Mouse (Mus musculus) neural tube, embryonic 11.5 days (tissue): ENCODE measurements around the gene Ssh1. TPM values are rescaled to one million over a fixed set of nuclear protein-coding genes. Genes with fewer than 3 reads are reported as not detected.

Source experiments
- ATAC-seq: fragments of 200-750 bp; cut with Nextera tagmentation; 2 replicates; pipeline ENCODE4 v1.8.0; 2017; ENCODE audit warnings: moderate number of reproducible peaks, mild to moderate bottlenecking, moderate TSS enrichment, moderate library complexity; ENCODE audit not compliant: insufficient read depth, low FRiP score, low TSS enrichment
- DNase-seq: peaks from one replicate; pipeline ENCODE4 v3.0.0-alpha.2; 2015; ENCODE audit warnings: low spot score
- H3K27ac ChIP-seq: fragments of 300-500 bp; sonication (generic); 2 replicates; pipeline ENCODE4 v1.5.1; 2014; ENCODE audit warnings: low read depth, mild to moderate bottlenecking, low read length
- H3K27me3 ChIP-seq: fragments of 300-500 bp; sonication (generic); 2 replicates; pipeline ENCODE4 v1.6.1; 2014; ENCODE audit warnings: mild to moderate bottlenecking, low read length, mixed read lengths; ENCODE audit not compliant: control insufficient read depth, insufficient read depth
- H3K36me3 ChIP-seq: fragments of 300-500 bp; sonication (generic); 2 replicates; pipeline ENCODE4 v1.6.1; 2014; ENCODE audit warnings: mild to moderate bottlenecking, low read length, moderate library complexity, mixed read lengths; ENCODE audit not compliant: control insufficient read depth, insufficient read depth
- H3K4me1 ChIP-seq: fragments of 300-500 bp; sonication (generic); 2 replicates; pipeline ENCODE4 v1.6.1; 2014; ENCODE audit warnings: low read length, mixed read lengths; ENCODE audit not compliant: control insufficient read depth, insufficient read depth
- H3K4me2 ChIP-seq: fragments of 300-500 bp; sonication (generic); 2 replicates; pipeline ENCODE4 v1.6.1; 2014; ENCODE audit warnings: low read depth, mild to moderate bottlenecking, moderate library complexity
- H3K4me3 ChIP-seq: fragments of 300-500 bp; sonication (generic); 2 replicates; pipeline ENCODE4 v1.5.1; 2014; ENCODE audit warnings: low read depth, low read length
- H3K9ac ChIP-seq: fragments of 300-500 bp; sonication (generic); 2 replicates; pipeline ENCODE4 v1.6.1; 2014; ENCODE audit warnings: mild to moderate bottlenecking, low read length
- H3K9me3 ChIP-seq: fragments of 300-500 bp; sonication (generic); 2 replicates; pipeline ENCODE4 v1.6.1; 2016; ENCODE audit warnings: low read length; ENCODE audit not compliant: control insufficient read depth
- WGBS: fragments of 180-500 bp; shearing (Covaris S2); extraction: QIAGEN DNeasy Blood & Tissue Kit; methylation state at CpG from one replicate; pipeline ENCODE4 v1.1.7; 2014; 5-methylcytosine and 5-hydroxymethylcytosine counted together
- polyA plus RNA-seq: library from polyadenylated mRNA; unstranded; fragments of >200 nt; fragmentation: Nextera tagmentation; extraction: Ambion mirVana; gene quantifications from 2 replicates; pipeline ENCODE4 v1.2.1, GENCODE M21; 2014

The Ssh1 gene
- polyA plus RNA-seq, 1 experiment from 2014 or later, result 24.5 TPM

DNA sequence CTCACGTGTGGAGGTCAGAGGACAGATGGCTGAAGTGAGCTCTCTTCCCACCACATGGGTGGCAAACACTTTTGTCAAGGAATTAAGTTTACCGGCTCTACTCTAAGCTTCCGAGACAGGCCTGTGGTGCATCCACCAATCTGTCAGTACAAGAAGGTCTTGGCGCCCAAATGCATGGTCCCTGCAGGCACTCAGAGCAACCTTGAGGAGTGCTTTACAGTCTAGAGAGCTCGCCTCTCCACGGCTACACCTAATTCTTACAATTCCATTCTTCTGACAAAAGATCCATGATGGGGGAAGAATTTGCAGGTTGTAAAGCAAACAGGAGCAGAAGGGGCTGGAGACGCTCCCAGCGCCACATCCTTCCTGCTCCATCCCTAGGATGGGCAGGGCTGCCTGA, 17.1 kb downstream of the Ssh1 start:
- H3K27ac ChIP-seq, result no peak overlapping the region
- WGBS, result 84% methylated on average over 8 of the region's 8 CpGs
- H3K4me2 ChIP-seq, result no peak overlapping the region
- H3K36me3 ChIP-seq, result no peaks in the 10 kb centered on the region
- no peaks in the 10 kb centered on the region for H3K27me3 ChIP-seq
- no peak overlapping the region for H3K4me3 ChIP-seq
- no peak overlapping the region for H3K9ac ChIP-seq
- DNase-seq, result no peak
- peaks cover 18% of the 10 kb centered on the region for H3K4me1 ChIP-seq
- H3K9me3 ChIP-seq, result no peaks in the 10 kb centered on the region
- no peak for ATAC-seq

DNA sequence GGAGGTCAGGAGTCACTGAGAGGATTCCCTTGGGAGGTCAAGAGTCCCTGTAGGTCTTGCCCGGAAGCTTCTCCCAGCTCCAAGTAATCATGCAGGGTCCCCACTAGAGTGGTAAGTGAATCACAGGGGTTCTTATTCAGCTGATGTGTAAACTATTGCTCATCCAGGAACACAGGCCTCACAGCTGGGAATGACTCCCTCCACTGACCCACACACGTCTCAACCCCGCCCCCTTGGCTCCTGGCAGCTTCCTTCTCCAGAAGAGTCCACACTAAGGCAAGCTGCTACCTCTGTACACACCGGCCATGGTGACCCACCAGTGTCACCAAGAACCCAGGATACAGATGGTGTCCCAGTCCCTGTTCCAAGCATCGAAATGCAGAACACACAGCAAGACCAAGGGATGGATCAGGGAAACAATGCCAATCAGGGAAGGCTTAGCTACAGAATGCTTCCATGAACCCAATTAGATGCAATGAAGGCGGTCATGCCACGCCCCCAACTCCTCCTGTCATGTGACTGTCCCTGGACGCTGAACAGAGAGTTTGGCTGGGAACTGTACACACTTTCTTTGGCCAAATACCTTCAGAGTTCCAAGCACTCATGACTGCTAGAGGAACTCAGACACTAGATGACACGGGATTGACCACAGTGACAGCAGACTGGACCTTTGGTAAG, 18.0 kb downstream of the Ssh1 start:
- no peak overlapping the region for H3K4me3 ChIP-seq
- ATAC-seq (no peak), DNase-seq (no peak)
- no peaks in the 10 kb centered on the region for H3K36me3 ChIP-seq
- peaks cover 18% of the 10 kb centered on the region for H3K4me1 ChIP-seq
- no peaks in the 10 kb centered on the region for H3K9me3 ChIP-seq
- no peaks in the 10 kb centered on the region for H3K27me3 ChIP-seq
- 63% methylated on average over 9 of the region's 9 CpGs for WGBS
- H3K27ac ChIP-seq, result no peak overlapping the region
- H3K9ac ChIP-seq, result no peak overlapping the region
- H3K4me2 ChIP-seq, result no peak overlapping the region

DNA sequence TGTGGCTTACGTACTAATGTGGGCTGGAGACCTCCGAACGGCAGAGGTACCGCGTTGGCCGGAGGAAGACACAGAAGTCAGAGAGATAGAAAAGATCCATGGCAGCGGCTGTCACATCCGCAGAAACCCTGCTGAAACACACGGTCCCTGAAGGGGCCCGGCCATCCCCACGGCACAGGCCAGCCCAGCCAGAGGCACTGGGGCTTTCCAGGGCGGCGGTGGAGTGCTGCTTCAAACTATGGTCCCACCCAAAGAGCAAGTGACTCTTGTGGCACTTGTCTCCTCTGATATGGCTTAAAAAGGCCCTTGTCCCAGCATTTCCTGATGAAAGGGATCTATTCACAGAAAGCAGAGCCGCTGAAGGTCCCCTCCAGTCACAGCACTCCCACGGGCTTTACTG, 19.1 kb downstream of the Ssh1 start:
- Histone ChIP-seq H3K9me3 (no peaks in the 10 kb centered on the region), H3K36me3 (peaks cover 2% of the 10 kb centered on the region; the same call in 1 of the 2 replicates), H3K27ac (0 out of 2 replicates have a peak overlapping the region, but pooled peaks have one; percentile 20), H3K4me2 (no peak overlapping the region), H3K4me3 (no peak overlapping the region), H3K4me1 (peaks cover 18% of the 10 kb centered on the region), H3K9ac (peak overlapping the region; percentile 29; the same call in 1 of the 2 replicates), H3K27me3 (no peaks in the 10 kb centered on the region)
- 73% methylated on average over 15 of the region's 15 CpGs for WGBS
- ATAC-seq (no peak), DNase-seq (no peak)

DNA sequence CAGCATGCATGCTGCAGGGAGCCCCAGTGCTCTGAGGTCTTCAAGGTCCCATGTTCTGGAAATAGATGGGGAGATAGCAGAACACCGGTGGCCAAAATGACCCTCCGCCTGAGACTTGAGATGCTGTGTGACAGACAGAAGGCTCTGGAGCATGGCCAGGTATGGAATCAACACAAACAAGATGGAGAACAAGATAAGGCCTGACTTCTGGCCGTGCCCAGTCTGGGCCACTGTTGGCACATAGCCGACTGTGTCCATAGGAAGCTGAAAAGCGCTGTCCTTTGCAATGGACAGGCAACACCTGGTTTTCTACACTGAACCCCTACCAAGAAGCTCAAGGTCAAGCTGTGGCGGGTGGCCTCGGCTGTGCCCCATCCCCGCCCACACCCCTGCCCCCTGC, 19.9 kb downstream of the Ssh1 start:
- no peak overlapping the region for H3K9ac ChIP-seq
- no peak for DNase-seq
- no peak overlapping the region for H3K27ac ChIP-seq
- H3K9me3 ChIP-seq, result no peaks in the 10 kb centered on the region
- ATAC-seq, result no peak
- 88% methylated on average over 8 of the region's 8 CpGs for WGBS
- no peaks in the 10 kb centered on the region for H3K27me3 ChIP-seq
- H3K4me2 ChIP-seq, result no peak overlapping the region
- peaks cover 18% of the 10 kb centered on the region for H3K4me1 ChIP-seq
- H3K4me3 ChIP-seq, result 0 out of 2 replicates have a peak overlapping the region, but pooled peaks have one; percentile 2
- H3K36me3 ChIP-seq, result peaks cover 5% of the 10 kb centered on the region; the same call in 1 of the 2 replicates

GRCm38 (mm10) chr5:113972589-113973515, 20.8 kb downstream of the Ssh1 start:
- Histone ChIP-seq H3K4me2 (no peak overlapping the region), H3K27me3 (no peaks in the 10 kb centered on the region), H3K9ac (no peak overlapping the region), H3K36me3 (peaks cover 6% of the 10 kb centered on the region; the same call in 1 of the 2 replicates), H3K9me3 (no peaks in the 10 kb centered on the region), H3K4me3 (no peak overlapping the region), H3K27ac (0 out of 2 replicates have a peak overlapping the region, but pooled peaks have one; percentile 34), H3K4me1 (peaks cover 18% of the 10 kb centered on the region)
- 14% methylated on average over 18 of the region's 18 CpGs for WGBS
- DNase-seq (peak; percentile 43), ATAC-seq (no peak)

DNA sequence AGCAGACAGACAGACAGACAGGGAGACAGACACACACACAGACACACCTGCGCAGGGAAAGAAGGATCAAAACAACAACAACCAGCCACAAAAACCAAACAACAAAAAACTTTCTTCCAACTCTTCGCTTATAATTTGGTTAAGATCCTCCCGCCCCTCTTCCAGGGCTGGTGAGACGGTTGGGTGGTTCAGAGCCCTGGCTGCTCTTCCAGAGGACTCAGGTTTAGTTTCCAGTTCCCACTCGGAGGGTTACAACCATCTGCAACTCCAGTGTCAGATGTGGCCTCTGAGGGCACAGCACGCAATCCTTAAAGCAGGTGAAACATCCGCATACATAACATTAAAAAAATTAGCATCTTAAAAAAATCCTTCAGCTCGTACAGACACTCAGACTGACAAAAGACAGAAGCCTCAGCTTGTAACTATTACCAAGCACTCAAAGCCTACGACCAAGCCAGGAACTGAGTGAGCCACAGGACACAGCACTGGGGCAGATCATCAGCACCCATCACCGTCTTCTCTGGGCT, 22.2 kb downstream of the Ssh1 start:
- WGBS, result 80% methylated on average over 10 of the region's 10 CpGs

DNA sequence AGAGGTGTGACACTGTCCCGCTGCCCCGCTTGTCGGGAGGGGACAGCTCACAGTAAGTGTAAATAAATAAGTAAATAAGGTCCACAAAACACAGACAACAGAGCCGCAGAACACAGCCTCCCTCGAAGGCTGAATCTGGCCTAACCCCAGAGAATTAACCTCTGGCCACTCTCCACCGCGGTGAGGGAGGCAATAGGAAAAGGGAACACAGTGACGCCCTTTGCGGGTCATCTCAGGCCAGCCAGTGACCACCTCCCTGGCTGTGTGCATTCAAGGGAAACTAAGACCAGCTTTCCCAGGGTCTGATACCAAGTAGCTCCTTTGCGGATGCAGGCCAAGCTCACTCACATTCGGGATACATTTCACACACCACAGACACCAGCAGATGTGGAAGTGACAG, 25.3 kb downstream of the Ssh1 start:
- no peak for DNase-seq
- H3K36me3 ChIP-seq, result peaks cover 11% of the 10 kb centered on the region
- H3K4me2 ChIP-seq, result no peak overlapping the region
- no peak overlapping the region for H3K27ac ChIP-seq
- ATAC-seq, result no peak
- no peaks in the 10 kb centered on the region for H3K4me1 ChIP-seq
- WGBS, result 79% methylated on average over 11 of the region's 11 CpGs
- H3K9me3 ChIP-seq, result no peaks in the 10 kb centered on the region
- H3K4me3 ChIP-seq, result no peak overlapping the region
- H3K9ac ChIP-seq, result no peak overlapping the region
- H3K27me3 ChIP-seq, result no peaks in the 10 kb centered on the region

More for the DNA sequence above, 22.2 kb downstream of the Ssh1 start:
- Histone ChIP-seq H3K9ac (no peak overlapping the region), H3K36me3 (peaks cover 6% of the 10 kb centered on the region; the same call in 1 of the 2 replicates), H3K4me3 (no peak overlapping the region), H3K4me1 (peaks cover 18% of the 10 kb centered on the region), H3K9me3 (no peaks in the 10 kb centered on the region), H3K4me2 (no peak overlapping the region), H3K27ac (no peak overlapping the region), H3K27me3 (no peaks in the 10 kb centered on the region)
- ATAC-seq (no peak), DNase-seq (no peak)

DNA sequence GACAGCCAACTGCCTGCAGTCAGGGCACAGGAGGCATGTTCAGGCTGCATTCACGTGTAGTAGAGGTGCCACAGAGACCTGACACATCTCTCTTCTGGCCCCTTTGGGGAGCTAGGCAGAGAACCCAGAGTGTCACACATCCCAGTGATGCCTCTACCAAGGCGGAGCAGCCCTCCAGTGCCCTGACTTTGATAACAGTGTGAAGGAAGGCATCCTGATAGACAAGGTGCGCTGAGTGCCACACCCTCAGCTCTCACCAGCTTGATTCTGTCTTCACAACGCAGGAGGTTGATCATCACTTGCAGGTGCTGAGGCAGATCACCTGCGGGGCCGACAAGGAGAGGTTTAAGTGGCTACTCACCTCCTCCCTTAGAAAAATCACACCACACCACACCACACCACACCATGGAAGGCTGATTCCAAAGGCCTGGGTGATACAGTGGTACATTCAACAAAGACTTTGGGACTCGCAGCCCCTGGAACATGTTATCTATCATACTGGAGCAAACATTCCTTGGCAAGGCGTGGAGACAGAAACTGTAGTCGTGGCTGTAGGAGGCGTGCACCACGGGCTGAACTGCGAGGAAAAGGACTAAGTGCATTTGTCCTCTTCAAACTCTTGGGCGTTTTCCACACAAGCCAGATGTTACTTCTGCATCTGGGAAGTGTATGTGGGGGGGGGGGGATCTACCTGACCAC, 27.1 kb downstream of the Ssh1 start:
- WGBS, result 93% methylated on average over 13 of the region's 13 CpGs
- no peaks in the 10 kb centered on the region for H3K4me1 ChIP-seq
- H3K9me3 ChIP-seq, result no peaks in the 10 kb centered on the region
- no peak overlapping the region for H3K4me2 ChIP-seq
- ATAC-seq (no peak), DNase-seq (no peak)
- H3K9ac ChIP-seq, result no peak overlapping the region
- peaks cover 11% of the 10 kb centered on the region for H3K36me3 ChIP-seq
- H3K27me3 ChIP-seq, result no peaks in the 10 kb centered on the region
- H3K27ac ChIP-seq, result no peak overlapping the region
- H3K4me3 ChIP-seq, result no peak overlapping the region
